Mouse (Mus musculus): ENCODE results near the gene Lrrc27.

- no peak for TF ChIP-seq CTCF (IDR thresholded peaks at IDR 0.05; ENCODE audit: low read depth)
- no peak for TF ChIP-seq EP300 (optimal IDR thresholded peaks at IDR 0.05)
Measured at GRCm38 (mm10) chr7:139281195-139281594, 68.4 kb downstream of the Lrrc27 start.
